Mouse (Mus musculus): Measurements from ENCODE around the gene Mdm2.

- TF ChIP-seq CTCF (conservative IDR thresholded peaks at IDR 0.05; ENCODE audit: insufficient read depth, insufficient read length, low read depth, low read length) (no peak), POLR2A (IDR thresholded peaks at IDR 0.05; ENCODE audit: low read depth, low read length) (no peak)
Observed at GRCm38 (mm10) chr10:117672693-117673092, 37.9 kb downstream of the Mdm2 start.
